Mouse (Mus musculus) CH12.LX (cell line): ENCODE measurements at regions not wholly inside any gene's neighbourhood (a gene's known extent, or its start where the extent isn't known, plus 50 kb on each side); places are given as distances from the start of the nearest gene placed in this dataset.
A peak's percentile ranks its signal among the peaks of the same experiment; 100 is the strongest.

Experiments
- DNase-seq: peaks from one replicate; pipeline ENCODE4 v3.0.0-alpha.2; 2013; ENCODE audit errors: extremely low read depth
- H3K27ac ChIP-seq: 2 replicates; pipeline ENCODE4 v1.5.1; 2012; ENCODE audit warnings: low read depth, mild to moderate bottlenecking, control low read depth, moderate library complexity; ENCODE audit not compliant: insufficient read depth
- H3K27me3 ChIP-seq: replicated peaks from 2 replicates; pipeline ENCODE3; 2012; ENCODE audit warnings: inconsistent platforms
- H3K36me3 ChIP-seq, 2 experiments: replicated peaks in 1 of 2; 2 replicates each; pipeline versions ENCODE3 to v1.6.1; 2012; ENCODE audit warnings: inconsistent platforms in 1 of 2, low read length in 1 of 2, mild to moderate bottlenecking in 1 of 2, mixed read lengths in 1 of 2, moderate library complexity in 1 of 2; ENCODE audit not compliant: control insufficient read depth in 1 of 2, insufficient read depth in 1 of 2
- H3K4me1 ChIP-seq, 2 experiments: 2 replicates each; pipeline ENCODE4 v1.6.1; 2012; ENCODE audit warnings: inconsistent platforms in 1 of 2, moderate library complexity in 1 of 2; ENCODE audit not compliant: insufficient read depth in 2 of 2, control insufficient read depth in 1 of 2
- H3K4me2 ChIP-seq: 2 replicates; pipeline ENCODE4 v1.6.1; 2012; ENCODE audit warnings: low read depth, mild to moderate bottlenecking, control low read depth; ENCODE audit not compliant: poor library complexity, insufficient read depth, severe bottlenecking
- H3K4me3 ChIP-seq, 3 experiments: fragments of 150-350 bp in 1 of 3; sonication (generic) in 1 of 3; replicated peaks in 1 of 3; 2 replicates each; pipeline versions ENCODE3 to v1.5.1; 2011 to 2012; ENCODE audit warnings: low read depth in 2 of 3, low read length in 2 of 3, mild to moderate bottlenecking in 2 of 3, moderate library complexity in 2 of 3, control low read depth in 1 of 3, improper control_type of control experiment in 1 of 3, inconsistent platforms in 1 of 3, mixed read lengths in 1 of 3; ENCODE audit not compliant: poor library complexity in 1 of 3
- H3K79me2 ChIP-seq: replicated peaks from 2 replicates; pipeline ENCODE4 v1.6.1; 2012; ENCODE audit warnings: mild to moderate bottlenecking, moderate library complexity; ENCODE audit not compliant: control insufficient read depth, poor library complexity, insufficient read depth, severe bottlenecking; ENCODE audit errors: extremely low read depth
- H3K9ac ChIP-seq: 2 replicates; pipeline ENCODE4 v1.6.1; 2012; ENCODE audit warnings: low read depth, mild to moderate bottlenecking, control low read depth, moderate library complexity; ENCODE audit not compliant: insufficient read depth
- H3K9me3 ChIP-seq: replicated peaks from 2 replicates; pipeline ENCODE3; 2012; ENCODE audit warnings: low read length, inconsistent platforms, mixed read lengths
- BHLHE40 ChIP-seq: IDR thresholded peaks from 2 replicates; pipeline ENCODE4 v1.6.1; 2011; ENCODE audit warnings: mild to moderate bottlenecking, low read depth, low read length, improper control_type of control experiment
- CHD1 ChIP-seq: IDR thresholded peaks from 2 replicates; pipeline ENCODE4 v1.6.1; 2012; ENCODE audit warnings: low read depth, low read length, improper control_type of control experiment, inconsistent platforms
- CHD2 ChIP-seq: IDR thresholded peaks from 2 replicates; pipeline ENCODE4 v1.6.1; 2011; ENCODE audit warnings: low read length, improper control_type of control experiment
- CTCF ChIP-seq, 2 experiments: IDR thresholded peaks in 1 of 2; conservative IDR thresholded peaks in 1 of 2; 2 replicates each; pipeline ENCODE4 v1.5.1; 2011 to 2012; ENCODE audit warnings: low read depth in 2 of 2, low read length in 2 of 2, improper control_type of control experiment in 1 of 2, inconsistent platforms in 1 of 2, mild to moderate bottlenecking in 1 of 2, moderate library complexity in 1 of 2
- E2F4 ChIP-seq: IDR thresholded peaks from 2 replicates; pipeline ENCODE4 v1.6.1; 2011; ENCODE audit warnings: low read depth, low read length, improper control_type of control experiment; ENCODE audit not compliant: insufficient replicate concordance
- ELF1 ChIP-seq: IDR thresholded peaks from 2 replicates; pipeline ENCODE4 v1.6.1; 2014; ENCODE audit warnings: low read depth, mild to moderate bottlenecking, inconsistent platforms, low read length, improper control_type of control experiment
- EP300 ChIP-seq: IDR thresholded peaks from 2 replicates; pipeline ENCODE4 v1.6.1; 2011; ENCODE audit warnings: low read length, improper control_type of control experiment
- ETS1 ChIP-seq: conservative IDR thresholded peaks from 2 replicates; pipeline ENCODE4 v1.6.1; 2012; ENCODE audit warnings: low read depth, mild to moderate bottlenecking, inconsistent platforms, low read length, improper control_type of control experiment, moderate library complexity
- GABPA ChIP-seq: IDR thresholded peaks from 2 replicates; pipeline ENCODE4 v1.6.1; 2012; ENCODE audit warnings: low read depth, low read length, improper control_type of control experiment, inconsistent platforms; ENCODE audit not compliant: insufficient replicate concordance
- HCFC1 ChIP-seq: IDR thresholded peaks from 2 replicates; pipeline ENCODE4 v1.6.1; 2012; ENCODE audit warnings: low read depth, mild to moderate bottlenecking, inconsistent platforms, low read length, improper control_type of control experiment
- IRF4 ChIP-seq: IDR thresholded peaks from 2 replicates; pipeline ENCODE4 v1.6.1; 2014; ENCODE audit warnings: low read depth, mild to moderate bottlenecking, inconsistent platforms, low read length, improper control_type of control experiment
- JUN ChIP-seq: IDR thresholded peaks from 2 replicates; pipeline ENCODE4 v1.6.1; 2011; ENCODE audit warnings: low read depth, mild to moderate bottlenecking, low read length, improper control_type of control experiment, moderate library complexity; ENCODE audit not compliant: insufficient read depth
- JUND ChIP-seq: conservative IDR thresholded peaks from 2 replicates; pipeline ENCODE4 v1.6.1; 2011; ENCODE audit warnings: low read depth, low read length, improper control_type of control experiment
- MAX ChIP-seq: IDR thresholded peaks from 2 replicates; pipeline ENCODE4 v1.6.1; 2011; ENCODE audit warnings: low read length, improper control_type of control experiment
- MEF2A ChIP-seq: IDR thresholded peaks from 2 replicates; pipeline ENCODE4 v1.6.1; 2014; ENCODE audit warnings: low read depth, mild to moderate bottlenecking, inconsistent platforms, low read length, improper control_type of control experiment, borderline replicate concordance
- MXI1 ChIP-seq: IDR thresholded peaks from 2 replicates; pipeline ENCODE4 v1.6.1; 2011; ENCODE audit warnings: mild to moderate bottlenecking, low read depth, low read length, improper control_type of control experiment
- MYC ChIP-seq: IDR thresholded peaks from 2 replicates; pipeline ENCODE4 v1.6.1; 2011; ENCODE audit warnings: low read depth, mild to moderate bottlenecking, improper control_type of control experiment, low read length
- NELFE ChIP-seq: IDR thresholded peaks from 2 replicates; pipeline ENCODE4 v1.6.1; 2011; ENCODE audit warnings: low read depth, low read length, improper control_type of control experiment
- NRF1 ChIP-seq: IDR thresholded peaks from 2 replicates; pipeline ENCODE4 v1.6.1; 2014; ENCODE audit warnings: low read depth, mild to moderate bottlenecking, inconsistent platforms, low read length, improper control_type of control experiment, moderate library complexity
- PAX5 ChIP-seq: IDR thresholded peaks from 2 replicates; pipeline ENCODE4 v1.6.1; 2012; ENCODE audit warnings: low read length, inconsistent platforms, mixed read lengths
- POLR2A ChIP-seq: IDR thresholded peaks from 2 replicates; pipeline ENCODE4 v1.6.1; 2011; ENCODE audit warnings: low read depth, mild to moderate bottlenecking, improper control_type of control experiment, low read length
- RCOR1 ChIP-seq: conservative IDR thresholded peaks from 2 replicates; pipeline ENCODE4 v1.6.1; 2012; ENCODE audit warnings: low read depth, mild to moderate bottlenecking, inconsistent platforms, low read length, improper control_type of control experiment
- SMC3 ChIP-seq: IDR thresholded peaks from 2 replicates; pipeline ENCODE4 v1.6.1; 2011; ENCODE audit warnings: low read depth, low read length, improper control_type of control experiment
- TBP ChIP-seq: conservative IDR thresholded peaks from 2 replicates; pipeline ENCODE4 v1.6.1; 2011; ENCODE audit warnings: low read depth, low read length, improper control_type of control experiment
- TCF12 ChIP-seq: IDR thresholded peaks from 2 replicates; pipeline ENCODE4 v1.6.1; 2014; ENCODE audit warnings: low read depth, mild to moderate bottlenecking, inconsistent platforms, low read length, improper control_type of control experiment
- UBTF ChIP-seq: IDR thresholded peaks from 2 replicates; pipeline ENCODE4 v1.6.1; 2012; ENCODE audit warnings: low read depth, mild to moderate bottlenecking, inconsistent platforms, low read length, improper control_type of control experiment, moderate library complexity
- USF1 ChIP-seq: IDR thresholded peaks from 2 replicates; pipeline ENCODE4 v1.6.1; 2014; ENCODE audit warnings: low read depth, mild to moderate bottlenecking, inconsistent platforms, low read length, improper control_type of control experiment
- ZC3H11A ChIP-seq: IDR thresholded peaks from 2 replicates; pipeline ENCODE4 v1.6.1; 2012; ENCODE audit warnings: low read depth, mild to moderate bottlenecking, inconsistent platforms, low read length, improper control_type of control experiment
- ZKSCAN1 ChIP-seq: IDR thresholded peaks from 2 replicates; pipeline ENCODE4 v1.6.1; 2012; ENCODE audit warnings: low read depth, inconsistent platforms, low read length, improper control_type of control experiment, borderline replicate concordance
- dilution Hi-C: fragments of 300-500 bp; cut with MboI; formaldehyde crosslinking; loops from 2 replicates; pipeline ENCODE4 v1.14.3; 2020; ENCODE audit warnings: low sequenced_read_pairs; ENCODE audit not compliant: extremely low pct_unique_long_range_greater_than_20kb, extremely low pct_ligation_motif_present
- in situ Hi-C: fragments of 300-500 bp; cut with MboI; formaldehyde crosslinking; loops from 3 replicates; pipeline ENCODE4 v1.14.3; 2019; ENCODE audit warnings: low sequenced_read_pairs, low pct_ligation_motif_present, low pct_unique_long_range_greater_than_20kb, mixed read lengths

GRCm38 (mm10) chr13:43864153-43864861 lies 79.7 kb downstream of the Cd83 start (continued):
- TF ChIP-seq MYC (peak; percentile 39; the same call in 1 of the 2 replicates), ELF1 (peak; percentile 76; the same call in 1 of the 2 replicates), ETS1 (peak; percentile 14; the same call in 1 of the 2 replicates), CHD1 (no peak), IRF4 (peak; percentile 74), JUN (no peak), EP300 (peak; percentile 18; the same call in 1 of the 2 replicates), POLR2A (peak; percentile 76), USF1 (peak; percentile 96)

DNA sequence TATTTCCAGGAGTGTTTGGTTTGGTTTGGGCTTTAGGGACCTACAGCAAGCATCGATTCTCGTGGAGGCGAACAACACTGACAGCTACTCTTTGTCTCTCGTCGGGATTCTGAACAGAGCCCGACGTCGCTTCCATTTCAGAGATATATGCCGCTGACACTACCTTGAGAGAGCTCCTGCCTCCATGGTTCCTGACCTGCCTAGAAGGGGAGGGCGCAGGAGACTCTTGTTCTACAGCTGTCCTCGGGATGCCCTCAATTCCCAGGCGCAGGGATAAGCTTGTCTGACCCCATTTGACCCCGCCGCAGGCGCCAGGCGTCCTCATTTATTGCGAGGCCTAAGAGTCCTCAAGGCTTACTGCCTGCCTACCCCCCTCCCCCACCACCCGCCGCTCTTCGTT lies 80.5 kb downstream of the Cd83 start:
- Histone ChIP-seq H3K4me2 (peak overlapping the region; percentile 53; the same call in 1 of the 2 replicates), H3K36me3 (no peaks in the 10 kb centered on the region), H3K79me2 (no peaks in the 10 kb centered on the region), H3K4me1 (peaks cover 0 to 12% of the 10 kb centered on the region in 2 experiments; a peak in 2 of 4 replicates), H3K27me3 (no peaks in the 10 kb centered on the region), H3K27ac (no peak overlapping the region), H3K4me3 (peak overlapping the region in 1 of 3 experiments; percentile 2), H3K9ac (0 out of 2 replicates have a peak overlapping the region, but pooled peaks have one; percentile 33), H3K9me3 (peaks cover 4% of the 10 kb centered on the region)
- dilution Hi-C loops (no loop called here), in situ Hi-C loops (loop anchor here (25.0 kb wide), 2 partner anchors 672 to 872 kb away; partner anchors contain the start of gene Jarid2)
- TF ChIP-seq MYC, result no peak
- no peak for TF ChIP-seq ZKSCAN1
- TF ChIP-seq NRF1, result no peak
- TF ChIP-seq TBP, result no peak
- no peak for TF ChIP-seq GABPA
- no peak for TF ChIP-seq HCFC1
- no peak for DNase-seq

DNA sequence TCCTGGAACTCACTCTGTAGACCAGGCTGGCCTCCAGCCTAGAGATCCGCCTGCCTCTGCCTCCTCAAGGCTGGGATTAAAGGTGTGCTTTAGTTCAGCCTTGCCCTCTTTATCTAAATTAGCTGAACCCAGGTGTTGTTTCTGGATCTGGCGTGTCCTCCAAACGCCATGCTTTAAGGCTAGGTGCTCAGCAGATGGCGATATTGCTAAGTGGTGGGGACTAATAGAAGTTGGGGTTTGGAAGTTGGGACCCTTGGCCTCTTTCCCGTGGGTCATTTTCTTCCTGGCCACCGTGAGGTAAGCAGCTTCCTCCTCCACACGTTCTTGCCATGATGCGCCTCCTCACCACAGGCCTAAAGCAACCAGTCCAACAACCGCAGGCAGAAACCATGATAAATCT lies 91.3 kb downstream of the Cd83 start:
- Histone ChIP-seq H3K27me3 (no peaks in the 10 kb centered on the region), H3K4me3 (no peak overlapping the region), H3K9me3 (no peaks in the 10 kb centered on the region), H3K36me3 (no peaks in the 10 kb centered on the region), H3K4me2 (no peak overlapping the region), H3K27ac (no peak overlapping the region), H3K9ac (no peak overlapping the region), H3K79me2 (no peaks in the 10 kb centered on the region), H3K4me1 (peaks cover 0 to 6% of the 10 kb centered on the region in 2 experiments; a peak in 1 of 4 replicates)
- dilution Hi-C loops (no loop called here), in situ Hi-C loops (no loop called here)
- DNase-seq, result no peak
- TF ChIP-seq UBTF, result no peak
- no peak for TF ChIP-seq GABPA
- no peak for TF ChIP-seq USF1
- no peak for TF ChIP-seq MEF2A
- no peak for TF ChIP-seq JUN
- no peak for TF ChIP-seq MXI1
- TF ChIP-seq SMC3, result peak; percentile 67
- no peak for TF ChIP-seq CHD2
- no peak for TF ChIP-seq E2F4
- TF ChIP-seq MAX, result no peak
- TF ChIP-seq TCF12, result no peak
- TF ChIP-seq BHLHE40, result no peak
- TF ChIP-seq ETS1, result no peak
- TF ChIP-seq JUND, result no peak
- no peak for TF ChIP-seq NELFE
- TF ChIP-seq TBP, result no peak
- no peak for TF ChIP-seq POLR2A
- no peak for TF ChIP-seq RCOR1
- TF ChIP-seq PAX5, result no peak
- no peak for TF ChIP-seq ZKSCAN1
- 0 out of 2 replicates have a peak, but pooled peaks have one; percentile 28 for TF ChIP-seq ZC3H11A
- TF ChIP-seq CTCF (conservative IDR thresholded peaks at IDR 0.05 in 1 of 2, IDR thresholded peaks at IDR 0.05 in 1 of 2; ENCODE audit: low read depth in 2 of 2, low read length in 2 of 2), result peak in 1 of 2 experiments; percentile 58; a peak in 2 of 4 replicates
